Mouse (Mus musculus) spleen, adult 2 months (tissue): ENCODE measurements at regions not wholly inside any gene's neighbourhood (a gene's known extent, or its start where the extent isn't known, plus 50 kb on each side); places are given as distances from the start of the nearest gene placed in this dataset.

ENCODE experiments used
- DNase-seq, 2 experiments: peaks; one replicate each; pipeline versions ENCODE4 v3.0.0 to v3.0.0-alpha.2; 2012 to 2021; ENCODE audit warnings: low spot score in 2 of 2, low read depth in 1 of 2
- H3K27ac ChIP-seq: fragments of 200-500 bp; 2 replicates; pipeline ENCODE4 v1.5.1; 2012; ENCODE audit warnings: low read length, inconsistent platforms; ENCODE audit not compliant: insufficient read depth
- H3K27me3 ChIP-seq: fragments of 200-500 bp; 2 replicates; pipeline ENCODE4 v1.6.1; 2012; ENCODE audit warnings: mild to moderate bottlenecking, moderate library complexity, low read length, inconsistent platforms; ENCODE audit not compliant: control insufficient read depth, insufficient read depth
- H3K36me3 ChIP-seq: fragments of 200-500 bp; 2 replicates; pipeline ENCODE4 v1.6.1; 2012; ENCODE audit warnings: mild to moderate bottlenecking, low read length, inconsistent platforms; ENCODE audit not compliant: control insufficient read depth, insufficient read depth
- H3K4me1 ChIP-seq: fragments of 200-500 bp; 2 replicates; pipeline ENCODE4 v1.6.1; 2011; ENCODE audit warnings: inconsistent platforms; ENCODE audit not compliant: control insufficient read depth, insufficient read depth, insufficient read length
- H3K4me3 ChIP-seq: fragments of 200-500 bp; 2 replicates; pipeline ENCODE4 v1.5.1; 2011; ENCODE audit warnings: mild to moderate bottlenecking, inconsistent platforms; ENCODE audit not compliant: insufficient read depth, insufficient read length; ENCODE audit errors: extremely low read depth
- CTCF ChIP-seq: fragments of 200-500 bp; IDR thresholded peaks from 2 replicates; pipeline ENCODE4 v1.5.1; 2011; ENCODE audit warnings: mild to moderate bottlenecking, inconsistent platforms; ENCODE audit not compliant: insufficient read depth, insufficient read length, insufficient replicate concordance; ENCODE audit errors: extremely low read depth
- POLR2A ChIP-seq: fragments of 200-500 bp; IDR thresholded peaks from 2 replicates; pipeline ENCODE4 v1.6.1; 2011; ENCODE audit warnings: low read depth, low read length, inconsistent platforms
- WGBS: fragments of 180-500 bp; shearing (Covaris S2); methylation state at CpG from one replicate; pipeline ENCODE4 v1.1.7; 2018; 5-methylcytosine and 5-hydroxymethylcytosine counted together

GRCm38 (mm10) chr15:41154551-41155151, 1020.5 kb downstream of the 9330182O14Rik start:
- 30% methylated on average over 7 of the region's 7 CpGs for WGBS
- H3K36me3 ChIP-seq, result no peaks in the 10 kb centered on the region
- DNase-seq, result no peak
- no peak overlapping the region for H3K27ac ChIP-seq
- TF ChIP-seq CTCF (no peak), POLR2A (no peak)
- no peak overlapping the region for H3K4me3 ChIP-seq
- no peaks in the 10 kb centered on the region for H3K4me1 ChIP-seq
- no peaks in the 10 kb centered on the region for H3K27me3 ChIP-seq

- no peak for DNase-seq
- no peaks in the 10 kb centered on the region for H3K36me3 ChIP-seq
- WGBS, result 27% methylated on average over 16 of the region's 16 CpGs
- H3K27ac ChIP-seq, result no peak overlapping the region
- H3K4me3 ChIP-seq, result no peak overlapping the region
- no peaks in the 10 kb centered on the region for H3K4me1 ChIP-seq
- H3K27me3 ChIP-seq, result no peaks in the 10 kb centered on the region
- TF ChIP-seq POLR2A (no peak), CTCF (no peak)
Observed at GRCm38 (mm10) chr15:41155169-41155638, 1021.0 kb downstream of the 9330182O14Rik start.

- no peaks in the 10 kb centered on the region for H3K36me3 ChIP-seq
- no peak overlapping the region for H3K27ac ChIP-seq
- no peak overlapping the region for H3K4me3 ChIP-seq
- H3K27me3 ChIP-seq, result no peaks in the 10 kb centered on the region
- H3K4me1 ChIP-seq, result no peaks in the 10 kb centered on the region; the same call in 1 of the 2 replicates
- no peak for DNase-seq
- TF ChIP-seq CTCF, result no peak
- TF ChIP-seq POLR2A, result no peak
Observed at GRCm38 (mm10) chr15:41157802-41158201, 1023.6 kb downstream of the 9330182O14Rik start.

GRCm38 (mm10) chr15:41162268-41162667, 1028.1 kb downstream of the 9330182O14Rik start:
- H3K4me1 ChIP-seq, result no peaks in the 10 kb centered on the region; the same call in 1 of the 2 replicates
- no peak overlapping the region for H3K4me3 ChIP-seq
- WGBS, result 61% methylated on average over 8 of the region's 8 CpGs
- H3K27ac ChIP-seq, result no peak overlapping the region
- TF ChIP-seq POLR2A (no peak), CTCF (no peak)
- H3K27me3 ChIP-seq, result no peaks in the 10 kb centered on the region
- no peak for DNase-seq
- H3K36me3 ChIP-seq, result no peaks in the 10 kb centered on the region

GRCm38 (mm10) chr15:41162793-41163192, 1028.6 kb downstream of the 9330182O14Rik start:
- WGBS, result 1% methylated on average over 8 of the region's 8 CpGs
- DNase-seq, result peak in 1 of 2 experiments; percentile 4

GRCm38 (mm10) chr15:41163643-41164358, 1029.6 kb downstream of the 9330182O14Rik start:
- DNase-seq, result peak in 1 of 2 experiments; percentile 5
- no peak overlapping the region for H3K4me3 ChIP-seq
- H3K36me3 ChIP-seq, result no peaks in the 10 kb centered on the region
- H3K4me1 ChIP-seq, result no peaks in the 10 kb centered on the region; the same call in 1 of the 2 replicates
- WGBS, result 19% methylated on average over 8 of the region's 8 CpGs
- TF ChIP-seq POLR2A (no peak), CTCF (no peak)
- H3K27ac ChIP-seq, result no peak overlapping the region
- no peaks in the 10 kb centered on the region for H3K27me3 ChIP-seq

More at GRCm38 (mm10) chr15:41162793-41163192, 1028.6 kb downstream of the 9330182O14Rik start:
- Histone ChIP-seq H3K27ac (no peak overlapping the region), H3K27me3 (no peaks in the 10 kb centered on the region), H3K4me1 (no peaks in the 10 kb centered on the region; the same call in 1 of the 2 replicates), H3K4me3 (no peak overlapping the region), H3K36me3 (no peaks in the 10 kb centered on the region)
- TF ChIP-seq POLR2A (no peak), CTCF (peak; percentile 24; the same call in 1 of the 2 replicates)

GRCm38 (mm10) chr15:41165534-41165933, 1031.4 kb downstream of the 9330182O14Rik start:
- DNase-seq, result no peak
- H3K27ac ChIP-seq, result no peak overlapping the region
- WGBS, result 88% methylated on average over 3 of the region's 3 CpGs
- H3K36me3 ChIP-seq, result no peaks in the 10 kb centered on the region
- no peaks in the 10 kb centered on the region for H3K27me3 ChIP-seq
- TF ChIP-seq CTCF, result no peak
- TF ChIP-seq POLR2A, result no peak
- no peak overlapping the region for H3K4me3 ChIP-seq
- no peaks in the 10 kb centered on the region; the same call in 1 of the 2 replicates for H3K4me1 ChIP-seq
